Mouse (Mus musculus) bone marrow macrophage, adult 2 months (primary cell): ENCODE measurements around the gene Aldh6a1. TPM values are rescaled to one million over a fixed set of nuclear protein-coding genes. Genes with fewer than 3 reads are reported as not detected.

Source experiments
- H3K27ac ChIP-seq: 2 replicates; pipeline ENCODE4 v1.5.1; 2012; ENCODE audit warnings: low read depth, low read length; ENCODE audit not compliant: insufficient read depth
- H3K4me1 ChIP-seq: 2 replicates; pipeline ENCODE4 v1.6.1; 2012; ENCODE audit warnings: low read length; ENCODE audit not compliant: control insufficient read depth, insufficient read depth
- H3K4me3 ChIP-seq: 2 replicates; pipeline ENCODE4 v1.5.1; 2012; ENCODE audit warnings: mild to moderate bottlenecking, low read length, moderate library complexity; ENCODE audit not compliant: insufficient read depth
- CTCF ChIP-seq: IDR thresholded peaks from 2 replicates; pipeline ENCODE4 v1.5.1; 2012; ENCODE audit warnings: low read depth, mild to moderate bottlenecking, low read length, moderate library complexity
- POLR2A ChIP-seq: IDR thresholded peaks from 2 replicates; pipeline ENCODE4 v1.6.1; 2012; ENCODE audit warnings: mild to moderate bottlenecking, low read depth, low read length, borderline replicate concordance
- polyA plus RNA-seq: library from polyadenylated mRNA; stranded (reverse); fragments of >200 nt; gene quantifications from 2 replicates; pipeline ENCODE4 v1.2.4, GENCODE M21; 2012; ENCODE audit not compliant: missing spikeins, insufficient read depth, insufficient read length

Gene Aldh6a1
- polyA plus RNA-seq, 1 experiment = 15.0 TPM

GRCm38 (mm10) chr12:84399663-84400062 lies 51.1 kb downstream of the Aldh6a1 start:
- Histone ChIP-seq H3K4me1 (no peaks in the 10 kb centered on the region), H3K27ac (no peak overlapping the region), H3K4me3 (no peak overlapping the region)
- TF ChIP-seq CTCF = no peak
- no peak for TF ChIP-seq POLR2A

- Histone ChIP-seq H3K27ac (no peak overlapping the region), H3K4me1 (no peaks in the 10 kb centered on the region), H3K4me3 (no peak overlapping the region)
- TF ChIP-seq CTCF (no peak), POLR2A (no peak)
These were observed 51.7 kb downstream of the Aldh6a1 start for GRCm38 (mm10) chr12:84399135-84399534.

- Histone ChIP-seq H3K4me3 (no peak overlapping the region), H3K4me1 (no peaks in the 10 kb centered on the region), H3K27ac (no peak overlapping the region)
- TF ChIP-seq CTCF = no peak
- TF ChIP-seq POLR2A = no peak
These were observed 52.2 kb downstream of the Aldh6a1 start for GRCm38 (mm10) chr12:84398629-84399028.

- H3K4me1 ChIP-seq = no peaks in the 10 kb centered on the region
These were observed 53.1 kb downstream of the Aldh6a1 start for GRCm38 (mm10) chr12:84397685-84398084.

GRCm38 (mm10) chr12:84396947-84397679 lies 53.7 kb downstream of the Aldh6a1 start:
- TF ChIP-seq CTCF (no peak), POLR2A (no peak)
- H3K4me1 ChIP-seq = no peaks in the 10 kb centered on the region
- H3K4me3 ChIP-seq = no peak overlapping the region
- H3K27ac ChIP-seq = no peak overlapping the region

More at GRCm38 (mm10) chr12:84397685-84398084, 53.1 kb downstream of the Aldh6a1 start:
- TF ChIP-seq POLR2A = no peak
- TF ChIP-seq CTCF = no peak
- H3K4me3 ChIP-seq = no peak overlapping the region
- no peak overlapping the region for H3K27ac ChIP-seq

GRCm38 (mm10) chr12:84393847-84394246 lies 57.0 kb downstream of the Aldh6a1 start:
- no peak for TF ChIP-seq CTCF
- TF ChIP-seq POLR2A = no peak
- Histone ChIP-seq H3K4me1 (peaks cover 2% of the 10 kb centered on the region; the same call in 1 of the 2 replicates), H3K27ac (no peak overlapping the region), H3K4me3 (no peak overlapping the region)

GRCm38 (mm10) chr12:84392681-84393080 lies 58.1 kb downstream of the Aldh6a1 start:
- Histone ChIP-seq H3K4me3 (no peak overlapping the region), H3K27ac (no peak overlapping the region), H3K4me1 (peaks cover 10% of the 10 kb centered on the region)
- no peak for TF ChIP-seq POLR2A
- no peak for TF ChIP-seq CTCF

- TF ChIP-seq CTCF = no peak
- Histone ChIP-seq H3K4me3 (no peak overlapping the region), H3K4me1 (peaks cover 10% of the 10 kb centered on the region), H3K27ac (no peak overlapping the region)
These were observed 60.5 kb downstream of the Aldh6a1 start for GRCm38 (mm10) chr12:84390336-84390735.

- H3K27ac ChIP-seq = no peak overlapping the region; the same call in 1 of the 2 replicates
- H3K4me1 ChIP-seq = peaks cover 15% of the 10 kb centered on the region
- H3K4me3 ChIP-seq = no peak overlapping the region
- TF ChIP-seq POLR2A (no peak), CTCF (no peak)
These were observed 61.9 kb downstream of the Aldh6a1 start for GRCm38 (mm10) chr12:84388774-84389400.

GRCm38 (mm10) chr12:84388097-84388496 lies 62.7 kb downstream of the Aldh6a1 start:
- no peak overlapping the region for H3K27ac ChIP-seq
- H3K4me3 ChIP-seq = no peak overlapping the region
- TF ChIP-seq POLR2A = no peak
- TF ChIP-seq CTCF = no peak
- H3K4me1 ChIP-seq = peaks cover 15% of the 10 kb centered on the region
